Mouse (Mus musculus) fibroblast of lung, adult 2 months (primary cell): ENCODE data around the gene Ambra1.
"Not testable (repeated sequence)": the region's sequence is repeated elsewhere in the genome, so short reads cannot be mapped to it uniquely, and the experiment has no call there.

Experiments used
- DNase-seq: peaks from one replicate; pipeline ENCODE4 v3.0.0-alpha.2; 2011; ENCODE audit warnings: low read depth

The Ambra1 gene

DNA sequence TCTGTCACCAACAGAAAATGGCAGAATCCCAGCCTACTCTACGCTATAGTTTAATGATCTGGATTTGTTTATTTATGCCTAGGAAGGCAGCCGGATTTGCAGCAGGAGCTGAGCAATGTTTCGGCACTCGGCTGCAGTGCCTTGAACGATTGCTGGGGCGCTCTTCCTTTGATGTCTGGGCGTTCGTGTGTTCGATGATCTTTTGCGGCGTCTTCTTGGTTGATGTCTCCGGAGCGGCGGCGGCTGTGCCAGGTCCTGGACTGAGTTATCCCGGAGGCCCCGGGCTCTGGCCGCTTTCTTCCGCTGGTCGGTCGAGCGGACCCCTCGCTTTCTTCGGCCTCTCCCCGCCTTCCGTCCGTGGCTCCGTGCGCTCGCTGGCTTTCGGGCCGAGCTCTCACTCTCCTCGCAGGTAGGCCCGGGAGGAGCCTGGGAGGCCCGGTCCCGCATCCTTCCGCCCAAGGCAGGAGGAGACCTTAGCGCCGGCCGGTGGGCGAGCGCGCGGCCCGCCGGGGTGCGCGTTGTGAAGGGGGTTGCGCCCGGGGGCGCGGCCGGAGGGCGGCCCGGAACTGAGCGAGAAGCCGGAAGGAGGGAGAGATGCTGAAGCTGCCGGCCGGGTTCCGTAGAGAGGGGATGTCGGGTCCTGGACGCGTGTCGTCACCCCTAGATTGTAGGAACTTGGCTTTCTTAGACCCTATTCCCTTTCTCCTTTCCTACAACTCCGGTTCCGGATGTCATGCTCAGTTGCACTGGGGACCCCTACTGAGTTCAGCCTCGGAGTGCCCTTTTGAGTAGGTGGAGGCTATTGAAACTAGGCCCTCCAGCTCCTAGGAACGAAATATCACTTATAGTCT is at the start of gene Ambra1:
Ambra1 (plus strand) TSS at position 164 of the 851 bp plus-strand sequence.
- peak; percentile 94 for DNase-seq

DNA sequence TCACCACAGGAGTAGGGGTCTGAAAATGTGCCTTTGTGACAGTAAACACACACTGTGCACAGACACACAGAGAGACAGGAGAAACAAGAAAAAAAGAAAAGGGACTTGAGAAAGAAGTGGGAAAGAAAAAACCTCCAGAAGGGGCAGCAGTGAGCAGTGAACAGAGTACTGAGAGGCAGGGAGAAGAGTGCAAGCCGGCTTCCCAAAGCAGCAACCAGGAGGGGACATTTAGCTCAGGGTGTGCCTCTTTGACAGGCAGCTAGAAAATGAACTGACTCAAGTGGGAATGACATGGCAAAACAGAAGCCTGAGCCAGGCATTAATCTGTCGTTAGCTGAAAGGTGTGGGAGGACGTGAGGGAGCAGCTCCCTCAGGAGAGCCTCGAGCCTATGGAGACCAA is 47.1 kb upstream of the Ambra1 start:
- peak; percentile 33 for DNase-seq

- no peak for DNase-seq
Observed at GRCm38 (mm10) chr2:91683919-91684318, 46.0 kb upstream of the Ambra1 start.

- no peak for DNase-seq
Observed at GRCm38 (mm10) chr2:91689452-91689851, 40.5 kb upstream of the Ambra1 start.

DNA sequence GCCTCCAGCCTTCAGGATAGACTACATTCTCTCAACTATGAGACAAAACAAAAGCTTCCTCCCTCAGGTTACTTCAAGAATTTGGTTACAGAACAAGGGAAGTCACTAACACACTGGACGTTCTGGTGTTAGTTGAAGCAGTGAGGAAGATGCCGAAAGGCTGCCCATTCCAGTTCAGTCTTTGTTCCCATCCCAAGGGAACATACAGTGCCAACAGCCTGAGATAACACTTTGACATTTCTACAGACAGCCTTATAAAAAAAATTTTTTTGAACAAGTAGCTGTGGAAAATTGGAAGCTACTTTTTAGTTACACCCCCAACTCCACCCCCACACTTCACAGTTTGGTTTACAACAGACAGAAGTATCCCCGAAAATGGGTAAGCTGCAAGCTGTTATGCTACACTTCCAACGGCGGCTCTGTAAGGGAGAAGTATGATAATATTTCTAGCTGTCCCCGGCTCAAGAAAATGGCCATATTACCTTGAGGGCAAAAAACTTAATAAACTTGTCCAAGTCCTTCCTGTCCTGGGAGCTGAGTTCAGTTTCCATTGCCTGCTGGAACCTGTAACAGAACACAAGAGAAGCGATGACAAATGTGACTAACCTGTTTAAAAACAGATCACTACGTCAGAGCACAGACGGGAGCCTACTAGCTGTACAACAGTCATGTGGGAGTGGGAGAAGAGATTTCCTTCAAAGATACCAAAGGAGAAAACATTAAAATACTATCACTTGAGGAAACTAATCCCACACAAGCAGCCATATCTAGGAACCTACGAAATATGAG is 34.3 kb upstream of the Ambra1 start:
- no peak for DNase-seq

GRCm38 (mm10) chr2:91696225-91696590 is 33.7 kb upstream of the Ambra1 start:
- DNase-seq = peak; percentile 48

DNA sequence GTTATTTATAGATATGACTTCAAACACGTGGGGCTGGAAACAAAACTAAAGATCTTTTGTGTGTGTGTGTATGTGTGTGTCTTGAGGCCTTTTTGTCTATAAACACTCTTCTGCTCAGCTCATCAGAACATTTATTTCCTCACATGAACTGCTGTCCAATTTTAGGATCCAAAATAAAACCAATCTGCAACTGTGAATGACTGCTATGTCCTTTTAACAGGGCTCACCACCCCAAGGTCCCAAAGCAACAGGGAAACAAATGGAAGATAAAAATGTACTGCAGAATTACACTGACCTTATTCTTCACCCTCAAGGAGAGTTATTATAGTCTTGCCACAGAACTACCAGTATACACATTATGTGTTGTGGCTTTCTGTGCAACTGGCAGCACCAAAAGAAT is 30.7 kb upstream of the Ambra1 start:
- no peak for DNase-seq

DNA sequence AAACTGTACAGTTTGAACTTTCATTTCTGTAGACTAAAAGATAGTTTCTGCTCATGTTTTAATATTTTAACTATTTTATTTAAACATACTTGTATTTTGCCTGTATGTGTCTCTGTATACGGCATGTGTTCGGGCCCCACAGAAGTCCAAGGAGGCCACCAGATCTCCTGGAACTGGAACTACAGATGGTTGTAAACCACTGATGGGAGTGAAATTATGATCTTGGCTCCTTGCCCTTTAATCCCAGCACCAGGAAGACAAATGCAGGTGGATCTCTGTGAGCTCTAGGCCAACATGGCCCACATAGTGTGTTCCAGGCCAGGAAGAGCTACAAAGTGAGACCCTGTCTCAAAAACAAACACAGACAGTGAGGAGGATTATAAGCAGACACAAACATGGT is 28.6 kb upstream of the Ambra1 start:
- no peak for DNase-seq

DNA sequence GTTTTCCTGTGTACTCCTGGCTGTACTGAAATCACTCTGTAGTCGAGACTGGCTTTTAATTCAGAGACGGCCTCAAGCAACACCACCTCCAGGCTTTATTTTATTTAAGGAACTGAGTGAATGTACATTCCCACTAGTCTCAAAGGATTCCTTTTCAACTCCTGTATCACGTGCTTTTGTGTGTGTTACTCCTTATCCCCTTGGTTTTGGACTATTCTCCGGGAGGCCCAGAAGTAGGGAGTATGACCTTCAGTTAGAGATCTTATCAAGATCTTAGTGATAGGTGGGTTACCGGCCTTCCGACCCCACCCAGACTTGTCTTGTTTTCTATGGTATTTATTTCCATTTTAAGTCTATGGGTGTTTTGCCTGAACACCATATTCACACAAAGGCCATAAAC is 24.2 kb upstream of the Ambra1 start:
- DNase-seq = no peak

- no peak for DNase-seq
Observed at GRCm38 (mm10) chr2:91706456-91706855, 23.5 kb upstream of the Ambra1 start.

DNA sequence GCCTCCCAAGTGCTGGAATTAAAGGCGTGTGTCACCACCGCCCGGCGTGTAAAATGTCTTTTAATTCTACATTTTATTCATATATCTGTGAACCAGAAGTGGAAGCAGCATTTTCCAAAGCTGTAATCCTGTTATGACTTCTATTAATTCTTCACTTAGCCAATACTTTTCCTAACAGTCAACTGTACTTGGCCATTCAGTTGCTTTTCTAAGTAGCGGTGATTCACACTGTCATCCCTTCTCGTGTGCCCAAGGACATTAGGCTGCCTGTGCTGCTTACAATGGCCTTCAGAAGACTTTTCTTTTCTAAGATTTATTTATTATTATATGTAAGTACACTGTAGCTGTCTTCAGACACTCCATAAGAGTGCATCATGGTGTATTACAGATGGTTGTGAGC is 21.6 kb upstream of the Ambra1 start:
- no peak for DNase-seq

GRCm38 (mm10) chr2:91710272-91711234 is 19.4 kb upstream of the Ambra1 start, which contains the start of the genes Atg13 and Harbi1:
Gene Atg13, minus strand, starts transcription at chr2:91710576.
Gene Harbi1, plus strand, starts transcription at chr2:91710852.
- DNase-seq = peak; percentile 64

- DNase-seq = peak; percentile 3
Observed at GRCm38 (mm10) chr2:91711256-91711925, 18.5 kb upstream of the Ambra1 start.

DNA sequence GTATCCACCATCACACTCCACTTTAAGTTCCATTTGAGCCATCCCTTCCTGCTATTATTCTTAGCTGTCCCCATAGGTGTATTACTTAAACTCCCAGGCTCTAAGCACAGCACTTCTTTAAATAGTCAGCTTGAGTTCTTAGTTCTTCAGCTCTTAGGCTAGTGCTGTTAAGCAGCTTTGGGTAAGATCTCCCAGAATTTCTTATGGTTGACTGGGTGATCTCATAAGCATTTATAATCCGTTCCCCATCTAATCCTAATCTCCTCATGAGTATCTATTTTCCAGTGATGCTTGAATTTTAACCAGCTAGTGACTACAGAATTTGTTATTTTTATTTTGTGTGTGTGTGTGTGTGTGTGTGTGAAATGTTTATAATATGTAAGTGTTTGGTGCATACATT is 15.0 kb upstream of the Ambra1 start:
- no peak for DNase-seq

DNA sequence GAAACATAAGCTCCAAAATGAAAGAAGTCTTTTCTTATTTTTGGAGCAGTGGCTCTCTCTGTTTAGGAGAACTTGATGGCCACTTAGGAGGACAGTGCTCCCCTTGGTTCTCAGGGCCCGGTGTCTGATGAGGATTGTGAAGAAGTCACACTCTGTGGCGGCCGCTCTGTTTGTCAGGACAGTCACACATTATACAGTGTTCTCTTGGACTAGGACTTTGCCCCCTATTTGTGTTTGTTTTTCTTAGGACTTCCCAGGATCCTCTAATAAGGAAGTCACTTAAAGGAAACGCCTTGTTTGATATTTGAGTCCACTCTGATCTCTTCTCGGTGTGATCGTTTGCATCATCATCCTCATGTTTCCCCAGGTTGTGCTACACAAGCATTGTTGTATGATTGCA is 11.7 kb upstream of the Ambra1 start:
- no peak for DNase-seq

- DNase-seq = no peak
Observed at GRCm38 (mm10) chr2:91723382-91723781, 6.6 kb upstream of the Ambra1 start.

- DNase-seq = no peak
Observed at GRCm38 (mm10) chr2:91723951-91724350, 6.0 kb upstream of the Ambra1 start.

DNA sequence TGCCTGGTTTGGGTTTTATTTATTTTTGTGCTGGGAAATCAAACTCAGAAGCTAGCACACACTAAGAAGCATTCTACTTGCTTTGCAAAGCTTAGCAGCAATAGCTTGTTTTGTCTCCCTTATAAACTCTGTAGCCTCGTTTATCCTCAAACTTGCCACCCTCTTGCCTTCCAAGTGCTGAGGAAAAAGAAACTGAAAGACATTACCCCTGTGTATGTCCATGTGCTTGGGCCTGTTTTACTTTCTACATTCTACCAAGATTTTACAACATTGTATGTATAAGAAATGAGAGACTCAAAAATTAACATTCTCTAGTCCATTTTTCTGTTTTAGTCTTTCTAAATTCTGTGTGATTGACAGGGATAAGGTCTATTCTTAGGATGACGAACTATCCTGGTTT is 5.2 kb upstream of the Ambra1 start:
- no peak for DNase-seq

- DNase-seq = not testable (repeated sequence)
Observed at GRCm38 (mm10) chr2:91725476-91725875, 4.5 kb upstream of the Ambra1 start.

DNA sequence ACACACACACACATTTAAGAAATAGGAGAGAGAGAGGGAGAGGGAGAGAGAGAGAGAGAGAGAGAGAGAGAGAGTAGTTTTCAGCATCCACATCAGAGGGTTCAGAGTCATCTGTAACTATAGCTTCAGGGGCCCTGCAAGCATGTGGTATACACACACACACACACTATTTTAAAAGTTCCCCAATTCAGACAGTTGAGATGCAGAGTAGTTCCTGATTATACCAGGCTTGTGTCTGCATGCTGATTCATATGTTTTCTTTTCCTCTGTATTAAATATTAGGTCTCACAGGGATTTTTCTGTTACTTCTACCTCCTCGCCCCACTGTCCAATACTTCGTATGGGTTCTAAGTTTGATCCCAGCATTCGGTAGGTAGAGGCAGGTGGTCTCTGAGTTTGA is 2.9 kb upstream of the Ambra1 start:
- DNase-seq = no peak

DNA sequence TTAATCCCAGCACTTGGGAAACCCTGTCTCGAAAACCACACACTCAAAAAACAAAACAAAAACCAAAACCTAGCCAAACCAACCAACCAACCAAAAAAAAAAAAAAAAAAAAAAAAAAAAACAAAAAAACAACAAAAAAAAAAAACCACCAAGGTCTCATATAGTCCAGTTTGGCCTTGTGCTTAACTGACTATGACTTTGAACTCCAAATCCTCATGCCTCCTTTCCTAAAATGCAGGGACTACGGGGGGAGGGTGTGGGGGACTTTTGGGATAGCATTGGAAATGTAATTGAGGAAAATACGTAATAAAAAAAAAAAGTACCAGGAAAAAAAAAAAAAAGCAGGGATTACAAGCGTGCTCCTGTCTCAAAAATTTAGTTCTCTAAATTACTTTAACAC is 363 bp upstream of the Ambra1 start:
- no peak for DNase-seq
